Mouse (Mus musculus): ENCODE results near the gene B830017H08Rik.

- TF ChIP-seq CTCF (IDR thresholded peaks at IDR 0.05; ENCODE audit: low read depth) (no peak), EP300 (IDR thresholded peaks at IDR 0.05; ENCODE audit: low read depth) (no peak)
These were observed 19.7 kb upstream of the B830017H08Rik start for GRCm38 (mm10) chr16:17813173-17813572.

Data from liver, embryonic 14.5 days (tissue).